Mouse (Mus musculus): ENCODE results near the gene Ect2l. TPM values are rescaled to one million over a fixed set of nuclear protein-coding genes. Genes with fewer than 3 reads are reported as not detected.

The Ect2l gene
- polyA plus RNA-seq, 1 experiment from 2014 or later = 0.41 TPM

- Histone ChIP-seq H3K27me3 (no peaks in the 10 kb centered on the region), H3K36me3 (replicated peaks) (peaks cover 70% of the 10 kb centered on the region), H3K27ac (no peak overlapping the region), H3K9ac (no peak overlapping the region), H3K4me3 (replicated peaks) (no peak overlapping the region), H3K4me2 (no peak overlapping the region), H3K4me1 (no peaks in the 10 kb centered on the region), H3K9me3 (no peaks in the 10 kb centered on the region)
- WGBS = 94% methylated on average over 8 of the region's 8 CpGs
- no peak for ATAC-seq (ENCODE audit: low FRiP score)
Measured at GRCm38 (mm10) chr10:18118336-18118735, 92.4 kb downstream of the Ect2l start.

GRCm38 (mm10) chr10:18113473-18114093 lies 97.1 kb downstream of the Ect2l start:
- no peak overlapping the region for H3K27ac ChIP-seq
- no peaks in the 10 kb centered on the region for H3K27me3 ChIP-seq
- H3K4me2 ChIP-seq = no peak overlapping the region
- ATAC-seq (ENCODE audit: low FRiP score) = no peak
- H3K4me1 ChIP-seq = no peaks in the 10 kb centered on the region
- peaks cover 33% of the 10 kb centered on the region for H3K36me3 ChIP-seq (replicated peaks)
- H3K4me3 ChIP-seq (replicated peaks) = no peak overlapping the region
- H3K9me3 ChIP-seq = no peaks in the 10 kb centered on the region
- no peak overlapping the region for H3K9ac ChIP-seq
- WGBS = 87% methylated on average over 10 of the region's 10 CpGs

GRCm38 (mm10) chr10:18110940-18111339 lies 99.8 kb downstream of the Ect2l start:
- Histone ChIP-seq H3K4me3 (replicated peaks) (no peak overlapping the region), H3K9ac (no peak overlapping the region), H3K9me3 (no peaks in the 10 kb centered on the region), H3K4me2 (no peak overlapping the region), H3K36me3 (replicated peaks) (peaks cover 22% of the 10 kb centered on the region), H3K27me3 (no peaks in the 10 kb centered on the region), H3K27ac (no peak overlapping the region), H3K4me1 (no peaks in the 10 kb centered on the region)
- no peak for ATAC-seq (ENCODE audit: low FRiP score)

GRCm38 (mm10) chr10:18107471-18107870 lies 103.2 kb downstream of the Ect2l start:
- ATAC-seq (ENCODE audit: low FRiP score) = no peak
- H3K4me2 ChIP-seq = no peak overlapping the region
- 83% methylated on average over 5 of the region's 5 CpGs for WGBS
- H3K27ac ChIP-seq = no peak overlapping the region
- H3K27me3 ChIP-seq = no peaks in the 10 kb centered on the region
- H3K4me1 ChIP-seq = no peaks in the 10 kb centered on the region
- H3K9me3 ChIP-seq = no peaks in the 10 kb centered on the region
- no peak overlapping the region for H3K4me3 ChIP-seq (replicated peaks)
- no peak overlapping the region for H3K9ac ChIP-seq
- peaks cover 23% of the 10 kb centered on the region; the same call in 1 of the 2 replicates for H3K36me3 ChIP-seq (replicated peaks)

GRCm38 (mm10) chr10:18102166-18102565 lies 108.5 kb downstream of the Ect2l start:
- Histone ChIP-seq H3K36me3 (replicated peaks) (peaks cover 22% of the 10 kb centered on the region; the same call in 1 of the 2 replicates), H3K4me1 (no peaks in the 10 kb centered on the region)
- no peak for ATAC-seq (ENCODE audit: low FRiP score)

DNA sequence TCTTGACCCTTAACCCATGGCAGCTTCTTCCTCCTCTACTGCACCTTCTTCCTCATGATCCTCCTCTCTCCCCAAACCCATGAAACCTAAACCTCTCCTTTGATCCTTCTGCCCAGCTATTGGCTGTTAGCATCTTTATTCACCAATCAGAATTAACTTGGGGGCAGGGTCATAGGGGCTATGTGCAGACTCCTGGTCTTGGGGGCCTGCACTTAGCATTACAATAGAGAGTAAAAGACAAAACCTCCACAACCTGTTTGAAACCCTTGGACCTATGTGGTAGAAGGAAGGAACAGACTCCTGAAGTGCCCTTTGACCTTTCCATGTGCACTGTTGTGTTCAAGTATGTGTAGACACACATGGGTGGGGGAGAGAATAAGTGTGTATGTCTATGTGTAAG lies 120.0 kb downstream of the Ect2l start:
- Histone ChIP-seq H3K9me3 (0 out of 2 replicates have a peak, but pooled peaks cover 5% of the 10 kb centered on the region), H3K36me3 (replicated peaks) (peaks cover 35% of the 10 kb centered on the region), H3K27me3 (no peaks in the 10 kb centered on the region), H3K4me2 (no peak overlapping the region), H3K27ac (no peak overlapping the region), H3K4me3 (replicated peaks) (no peak overlapping the region), H3K9ac (no peak overlapping the region), H3K4me1 (no peaks in the 10 kb centered on the region)
- no peak; the same call in 1 of the 2 replicates for ATAC-seq (ENCODE audit: low FRiP score)

More at GRCm38 (mm10) chr10:18102166-18102565, 108.5 kb downstream of the Ect2l start:
- Histone ChIP-seq H3K9ac (no peak overlapping the region), H3K27ac (no peak overlapping the region), H3K4me2 (no peak overlapping the region), H3K27me3 (no peaks in the 10 kb centered on the region), H3K9me3 (no peaks in the 10 kb centered on the region), H3K4me3 (replicated peaks) (no peak overlapping the region)
- WGBS = 69% methylated on average over 5 of the region's 5 CpGs

DNA sequence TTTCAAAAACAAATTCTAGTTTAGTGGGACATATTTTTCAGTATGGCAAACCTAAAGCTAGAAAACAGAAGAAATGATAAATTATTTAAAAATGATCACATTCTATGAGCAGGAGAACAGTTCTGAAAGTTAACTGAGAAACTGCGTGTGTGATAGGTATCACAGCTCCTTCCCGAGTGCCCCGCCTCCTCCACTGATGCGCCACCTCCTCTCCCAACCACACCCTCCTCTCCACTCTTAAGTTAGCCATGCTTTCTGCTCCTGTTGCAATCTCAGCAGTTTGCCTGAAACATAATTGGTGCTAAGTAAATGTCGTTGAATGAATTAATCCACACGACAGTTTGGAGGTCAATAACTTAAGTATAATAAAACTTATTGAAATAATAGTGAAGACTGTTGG lies 127.9 kb downstream of the Ect2l start:
- ATAC-seq (ENCODE audit: low FRiP score) = no peak
- H3K9ac ChIP-seq = no peak overlapping the region
- WGBS = 90% methylated on average over 6 of the region's 6 CpGs
- 0 out of 2 replicates have a peak, but pooled peaks cover 4% of the 10 kb centered on the region for H3K4me1 ChIP-seq
- H3K27me3 ChIP-seq = no peaks in the 10 kb centered on the region
- H3K9me3 ChIP-seq = 0 out of 2 replicates have a peak, but pooled peaks cover 5% of the 10 kb centered on the region
- no peak overlapping the region for H3K4me3 ChIP-seq (replicated peaks)
- H3K4me2 ChIP-seq = no peak overlapping the region
- H3K36me3 ChIP-seq (replicated peaks) = peaks cover 2% of the 10 kb centered on the region; the same call in 1 of the 2 replicates
- H3K27ac ChIP-seq = no peak overlapping the region

DNA sequence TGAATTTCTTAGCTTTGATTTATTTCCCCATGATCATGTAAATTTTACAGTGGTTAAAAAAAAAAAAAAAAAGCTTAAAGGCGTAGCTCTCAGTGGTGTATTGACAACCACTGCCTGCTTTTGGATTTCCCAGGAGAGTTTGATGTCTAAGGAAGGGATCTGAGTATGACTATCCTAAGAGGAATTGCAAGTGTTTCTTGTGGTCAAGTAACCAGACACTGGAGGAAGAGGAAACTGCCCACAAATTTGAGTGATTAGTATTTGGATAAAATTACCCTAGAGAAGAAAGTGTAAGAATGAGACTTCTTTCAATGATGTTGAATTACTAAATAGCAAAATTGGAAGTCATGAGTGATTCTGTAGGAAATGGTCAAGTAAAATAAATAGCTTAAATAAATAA lies 129.2 kb downstream of the Ect2l start:
- H3K36me3 ChIP-seq (replicated peaks) = peaks cover 7% of the 10 kb centered on the region; the same call in 1 of the 2 replicates
- H3K27ac ChIP-seq = no peak overlapping the region
- no peaks in the 10 kb centered on the region for H3K27me3 ChIP-seq
- ATAC-seq (ENCODE audit: low FRiP score) = no peak
- H3K4me2 ChIP-seq = no peak overlapping the region
- no peak overlapping the region for H3K9ac ChIP-seq
- no peak overlapping the region for H3K4me3 ChIP-seq (replicated peaks)
- 0 out of 2 replicates have a peak, but pooled peaks cover under 1% of the 10 kb centered on the region for H3K9me3 ChIP-seq
- WGBS = 79% methylated on average over 1 of the region's 1 CpGs
- H3K4me1 ChIP-seq = 0 out of 2 replicates have a peak, but pooled peaks cover 4% of the 10 kb centered on the region

Other genes starting within 250 kb of the Ect2l start
- 226 and 252 TPM in 2 replicates for gene Abracl, start 187.6 kb downstream of the Ect2l start, polyA plus RNA-seq (2016; fragmentation: Nextera tagmentation; extraction: Ambion mirVana)
- gene Reps1, start 155.0 kb downstream of the Ect2l start, polyA plus RNA-seq (2016; fragmentation: Nextera tagmentation; extraction: Ambion mirVana) = 12.9 and 20.3 TPM in 2 replicates
- gene Ccdc28a, start 24.1 kb upstream of the Ect2l start, polyA plus RNA-seq (2016; fragmentation: Nextera tagmentation; extraction: Ambion mirVana) = 6.1 and 7.3 TPM in 2 replicates
- gene Nhsl1, start 108.1 kb upstream of the Ect2l start, polyA plus RNA-seq (2016; fragmentation: Nextera tagmentation; extraction: Ambion mirVana) = 15.9 and 17.2 TPM in 2 replicates

Data from forebrain, embryonic 12.5 days (tissue).